Mouse (Mus musculus) erythroblast, embryonic 14.5 days (primary cell): ENCODE data around the gene Zmiz2. TPM values are rescaled to one million over a fixed set of nuclear protein-coding genes. Genes with fewer than 3 reads are reported as not detected.

Experiments used
- H3K27me3 ChIP-seq: 2 replicates; pipeline ENCODE4 v1.6.1; 2012; ENCODE audit warnings: inconsistent platforms; ENCODE audit not compliant: control insufficient read depth
- H3K36me3 ChIP-seq: 2 replicates; pipeline ENCODE4 v1.6.1; 2012; ENCODE audit warnings: mild to moderate bottlenecking, inconsistent platforms; ENCODE audit not compliant: control insufficient read depth
- H3K4me1 ChIP-seq: 2 replicates; pipeline ENCODE4 v1.6.1; 2012; ENCODE audit warnings: inconsistent platforms; ENCODE audit not compliant: control insufficient read depth
- H3K4me3 ChIP-seq: replicated peaks from 2 replicates; pipeline ENCODE3; 2012; ENCODE audit warnings: moderate library complexity, mild to moderate bottlenecking, inconsistent platforms
- H3K9me3 ChIP-seq: 2 replicates; pipeline ENCODE4 v1.6.1; 2012; ENCODE audit warnings: low read length, inconsistent platforms, mixed read lengths; ENCODE audit not compliant: control insufficient read depth
- GATA1 ChIP-seq: IDR thresholded peaks from 2 replicates; pipeline ENCODE4 v1.6.1; 2012; ENCODE audit warnings: low read length, inconsistent platforms, mixed read lengths
- TAL1 ChIP-seq: IDR thresholded peaks from 3 replicates; pipeline ENCODE4 v1.6.1; 2012; ENCODE audit warnings: low read length, inconsistent platforms, mixed read lengths
- polyA plus RNA-seq: library from polyadenylated mRNA; stranded (reverse); fragments of >175 nt; gene quantifications from 2 replicates; pipeline ENCODE4 v1.2.3, GENCODE M21; 2012

Zmiz2 gene
- polyA plus RNA-seq, 1 experiment = 13.1 TPM

GRCm38 (mm10) chr11:6392857-6393256 is 4.0 kb downstream of the Zmiz2 start:
- peaks cover 37% of the 10 kb centered on the region for H3K4me1 ChIP-seq
- peaks cover 55% of the 10 kb centered on the region for H3K36me3 ChIP-seq
- H3K4me3 ChIP-seq = no peak overlapping the region
- no peaks in the 10 kb centered on the region for H3K27me3 ChIP-seq
- TF ChIP-seq GATA1 = no peak
- TF ChIP-seq TAL1 = no peak
- no peaks in the 10 kb centered on the region for H3K9me3 ChIP-seq

GRCm38 (mm10) chr11:6393866-6394265 is 5.0 kb downstream of the Zmiz2 start:
- Histone ChIP-seq H3K36me3 (peaks cover 65% of the 10 kb centered on the region), H3K4me1 (peaks cover 31% of the 10 kb centered on the region), H3K27me3 (no peaks in the 10 kb centered on the region), H3K9me3 (no peaks in the 10 kb centered on the region), H3K4me3 (no peak overlapping the region)
- TF ChIP-seq GATA1 (no peak), TAL1 (no peak)

- H3K36me3 ChIP-seq = peaks cover 78% of the 10 kb centered on the region
- no peaks in the 10 kb centered on the region for H3K9me3 ChIP-seq
- no peak overlapping the region for H3K4me3 ChIP-seq
- TF ChIP-seq GATA1 (no peak), TAL1 (no peak)
- no peaks in the 10 kb centered on the region for H3K27me3 ChIP-seq
- peaks cover 19% of the 10 kb centered on the region for H3K4me1 ChIP-seq
Measured at GRCm38 (mm10) chr11:6395565-6395964, 6.7 kb downstream of the Zmiz2 start.

- no peak overlapping the region for H3K4me3 ChIP-seq
- H3K4me1 ChIP-seq = no peaks in the 10 kb centered on the region; the same call in 1 of the 2 replicates
- no peaks in the 10 kb centered on the region for H3K27me3 ChIP-seq
- TF ChIP-seq TAL1 (no peak), GATA1 (no peak)
- H3K36me3 ChIP-seq = peaks cover 92% of the 10 kb centered on the region
- no peaks in the 10 kb centered on the region for H3K9me3 ChIP-seq
Measured at GRCm38 (mm10) chr11:6398141-6398540, 9.3 kb downstream of the Zmiz2 start.

GRCm38 (mm10) chr11:6402515-6403510 is 13.9 kb downstream of the Zmiz2 start:
- Histone ChIP-seq H3K36me3 (peaks cover 84% of the 10 kb centered on the region), H3K9me3 (no peaks in the 10 kb centered on the region), H3K4me3 (no peak overlapping the region), H3K27me3 (no peaks in the 10 kb centered on the region), H3K4me1 (peaks cover 7% of the 10 kb centered on the region)
- no peak for TF ChIP-seq GATA1
- no peak for TF ChIP-seq TAL1

GRCm38 (mm10) chr11:6403830-6404405 is 15.0 kb downstream of the Zmiz2 start:
- H3K4me3 ChIP-seq = no peak overlapping the region
- TF ChIP-seq GATA1 = no peak
- TF ChIP-seq TAL1 = no peak
- H3K36me3 ChIP-seq = peaks cover 74% of the 10 kb centered on the region
- H3K4me1 ChIP-seq = peaks cover 7% of the 10 kb centered on the region
- H3K9me3 ChIP-seq = no peaks in the 10 kb centered on the region
- no peaks in the 10 kb centered on the region for H3K27me3 ChIP-seq

GRCm38 (mm10) chr11:6404699-6405566 is 16.1 kb downstream of the Zmiz2 start:
- no peaks in the 10 kb centered on the region for H3K9me3 ChIP-seq
- TF ChIP-seq TAL1 (no peak), GATA1 (no peak)
- H3K4me3 ChIP-seq = no peak overlapping the region
- no peaks in the 10 kb centered on the region for H3K27me3 ChIP-seq
- H3K4me1 ChIP-seq = peaks cover 7% of the 10 kb centered on the region
- H3K36me3 ChIP-seq = peaks cover 64% of the 10 kb centered on the region

GRCm38 (mm10) chr11:6405591-6406081 is 16.8 kb downstream of the Zmiz2 start:
- no peaks in the 10 kb centered on the region for H3K27me3 ChIP-seq
- TF ChIP-seq GATA1 (no peak), TAL1 (no peak)
- H3K4me1 ChIP-seq = peaks cover 7% of the 10 kb centered on the region
- peaks cover 58% of the 10 kb centered on the region for H3K36me3 ChIP-seq
- no peaks in the 10 kb centered on the region for H3K9me3 ChIP-seq
- H3K4me3 ChIP-seq = no peak overlapping the region
